Mouse (Mus musculus) embryonic facial prominence, embryonic 10.5 days (tissue): ENCODE results near the gene Orai2. TPM values are rescaled to one million over a fixed set of nuclear protein-coding genes. Genes with fewer than 3 reads are reported as not detected.
"Not testable (repeated sequence)": the region's sequence is repeated elsewhere in the genome, so short reads cannot be mapped to it uniquely, and the experiment has no call there.

ENCODE experiments used
- DNase-seq: peaks from one replicate; pipeline ENCODE4 v3.0.0-alpha.2; 2017; ENCODE audit warnings: low spot score
- H3K27ac ChIP-seq: fragments of 300-500 bp; sonication (generic); replicated peaks from 2 replicates; pipeline ENCODE4 v1.5.1; 2016; ENCODE audit warnings: mild to moderate bottlenecking
- H3K27me3 ChIP-seq: fragments of 300-500 bp; sonication (generic); replicated peaks from 2 replicates; pipeline ENCODE4 v1.6.1; 2016; ENCODE audit warnings: low read depth, mild to moderate bottlenecking; ENCODE audit not compliant: poor library complexity, severe bottlenecking
- H3K36me3 ChIP-seq: fragments of 300-500 bp; sonication (generic); replicated peaks from 2 replicates; pipeline ENCODE4 v1.6.1; 2016; ENCODE audit warnings: mild to moderate bottlenecking, moderate library complexity
- H3K4me1 ChIP-seq: fragments of 300-500 bp; sonication (generic); 2 replicates; pipeline ENCODE4 v1.6.1; 2016
- H3K4me3 ChIP-seq: fragments of 300-500 bp; sonication (generic); 2 replicates; pipeline ENCODE4 v1.5.1; 2016; ENCODE audit warnings: mild to moderate bottlenecking, moderate library complexity
- H3K9me3 ChIP-seq: fragments of 300-500 bp; sonication (generic); 2 replicates; pipeline ENCODE4 v1.6.1; 2016; ENCODE audit warnings: mild to moderate bottlenecking
- WGBS: fragments of 180-500 bp; shearing (Covaris S2); methylation state at CpG from one replicate; pipeline ENCODE4 v1.1.7; 2016; 5-methylcytosine and 5-hydroxymethylcytosine counted together
- polyA plus RNA-seq: library from polyadenylated mRNA; unstranded; fragments of >200 nt; fragmentation: Nextera tagmentation; extraction: Ambion mirVana; gene quantifications from 2 replicates; pipeline ENCODE4 v1.2.1, GENCODE M21; 2016

Gene Orai2
- polyA plus RNA-seq, 1 experiment from 2014 or later = 8.2 TPM

DNA sequence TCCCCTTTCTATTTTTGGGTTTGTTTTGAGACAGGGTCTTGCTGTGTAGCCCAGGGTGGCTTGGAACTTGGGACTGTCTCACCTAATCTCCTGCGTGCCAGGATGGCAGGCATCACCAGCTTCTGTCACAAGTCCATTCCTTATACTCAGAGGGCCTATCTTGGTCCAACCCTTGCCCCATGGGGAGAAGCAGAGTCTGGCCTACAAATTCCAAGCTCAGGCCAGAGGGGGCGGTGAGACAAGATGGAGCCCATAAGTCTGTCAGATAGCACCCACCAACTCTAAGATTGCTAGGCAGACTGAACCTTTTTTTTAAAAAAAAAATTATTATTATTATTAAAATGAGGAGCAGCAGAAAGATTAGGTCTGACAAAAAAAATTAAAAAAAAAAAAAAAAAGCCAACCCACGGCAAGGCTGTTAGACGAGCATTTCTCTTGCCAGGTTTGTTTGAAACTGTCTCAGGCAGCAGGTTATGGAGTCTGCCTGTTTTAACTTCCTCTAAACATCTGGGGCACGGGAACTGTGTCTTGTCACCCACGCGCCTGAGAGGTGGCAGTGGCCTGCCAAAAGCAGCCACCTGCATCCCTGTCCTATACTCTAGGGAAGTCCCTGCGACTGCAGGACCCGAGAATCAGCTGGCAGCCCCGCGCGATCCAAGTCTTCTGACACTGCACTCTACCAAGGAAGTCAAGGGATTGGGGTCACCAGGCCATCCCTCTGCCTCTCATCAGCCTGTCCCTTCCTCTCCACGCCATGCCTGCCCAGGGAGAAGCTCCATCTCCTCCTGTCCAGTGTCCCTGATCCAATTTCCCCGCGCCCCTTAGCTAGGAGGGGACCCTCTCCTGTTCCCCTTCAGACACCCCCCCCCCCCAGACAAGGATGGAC, 644 bp downstream of the Orai2 start:
- Histone ChIP-seq H3K4me1 (peaks cover 21% of the 10 kb centered on the region), H3K36me3 (peaks cover 14% of the 10 kb centered on the region; the same call in 1 of the 2 replicates), H3K9me3 (peaks cover 6% of the 10 kb centered on the region; the same call in 1 of the 2 replicates), H3K4me3 (peak overlapping the region; percentile 64), H3K27ac (peak overlapping the region; percentile 75), H3K27me3 (peaks cover 7% of the 10 kb centered on the region; the same call in 1 of the 2 replicates)
- 13% methylated on average over 15 of the region's 15 CpGs for WGBS
- DNase-seq = no peak

DNA sequence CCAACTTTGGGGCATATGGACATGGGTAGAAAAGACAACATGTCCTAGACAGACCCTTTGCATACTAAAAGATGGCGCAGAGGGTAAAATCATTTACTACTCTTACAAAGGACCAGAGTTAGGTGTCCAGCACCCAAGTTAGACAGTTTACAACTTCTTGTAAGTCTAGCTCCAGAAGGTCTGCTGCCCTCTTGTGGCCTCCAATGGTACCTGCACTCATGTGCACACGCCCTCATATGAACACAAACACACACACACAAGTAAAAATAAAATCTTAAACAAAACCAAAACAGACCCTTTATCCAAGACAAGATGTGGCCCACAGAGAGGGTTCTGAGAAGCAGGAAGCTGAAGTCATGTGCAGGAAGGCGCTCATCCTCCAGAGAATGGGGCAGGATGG, 2.4 kb downstream of the Orai2 start:
- DNase-seq = no peak
- peaks cover 21% of the 10 kb centered on the region for H3K4me1 ChIP-seq
- peaks cover 14% of the 10 kb centered on the region; the same call in 1 of the 2 replicates for H3K36me3 ChIP-seq
- H3K9me3 ChIP-seq = peaks cover 6% of the 10 kb centered on the region; the same call in 1 of the 2 replicates
- peaks cover 7% of the 10 kb centered on the region; the same call in 1 of the 2 replicates for H3K27me3 ChIP-seq
- WGBS = 93% methylated on average over 3 of the region's 3 CpGs
- H3K27ac ChIP-seq = no peak overlapping the region
- no peak overlapping the region for H3K4me3 ChIP-seq

GRCm38 (mm10) chr5:136167296-136167695, 3.2 kb downstream of the Orai2 start:
- H3K4me1 ChIP-seq = peaks cover 21% of the 10 kb centered on the region
- WGBS = 91% methylated on average over 4 of the region's 4 CpGs
- DNase-seq = no peak
- H3K9me3 ChIP-seq = peaks cover 6% of the 10 kb centered on the region; the same call in 1 of the 2 replicates
- peaks cover 7% of the 10 kb centered on the region; the same call in 1 of the 2 replicates for H3K27me3 ChIP-seq
- H3K27ac ChIP-seq = no peak overlapping the region
- H3K36me3 ChIP-seq = peaks cover 14% of the 10 kb centered on the region; the same call in 1 of the 2 replicates
- H3K4me3 ChIP-seq = no peak overlapping the region

- no peak overlapping the region for H3K4me3 ChIP-seq
- H3K4me1 ChIP-seq = peaks cover 8% of the 10 kb centered on the region
- no peak overlapping the region for H3K27ac ChIP-seq
- H3K36me3 ChIP-seq = peaks cover 20% of the 10 kb centered on the region; the same call in 1 of the 2 replicates
- peaks cover 6% of the 10 kb centered on the region; the same call in 1 of the 2 replicates for H3K9me3 ChIP-seq
- 77% methylated on average over 8 of the region's 8 CpGs for WGBS
- DNase-seq = no peak
- no peaks in the 10 kb centered on the region for H3K27me3 ChIP-seq
Measured at GRCm38 (mm10) chr5:136165246-136165645, 5.3 kb downstream of the Orai2 start.

- Histone ChIP-seq H3K27ac (no peak overlapping the region), H3K4me1 (no peaks in the 10 kb centered on the region), H3K9me3 (peaks cover 6% of the 10 kb centered on the region; the same call in 1 of the 2 replicates), H3K27me3 (no peaks in the 10 kb centered on the region), H3K4me3 (no peak overlapping the region), H3K36me3 (peaks cover 21% of the 10 kb centered on the region; the same call in 1 of the 2 replicates)
- 85% methylated on average over 11 of the region's 11 CpGs for WGBS
- DNase-seq = no peak
Measured at GRCm38 (mm10) chr5:136163807-136164474, 6.6 kb downstream of the Orai2 start.

- 93% methylated on average over 11 of the region's 12 CpGs for WGBS
- not testable (repeated sequence) for H3K9me3 ChIP-seq, H3K36me3 ChIP-seq, DNase-seq, H3K4me3 ChIP-seq, H3K27ac ChIP-seq, H3K4me1 ChIP-seq, H3K27me3 ChIP-seq
Measured at GRCm38 (mm10) chr5:136160084-136160483, 10.4 kb downstream of the Orai2 start.

- DNase-seq = no peak
- Histone ChIP-seq H3K4me1 (no peaks in the 10 kb centered on the region), H3K36me3 (0 out of 2 replicates have a peak, but pooled peaks cover 3% of the 10 kb centered on the region), H3K9me3 (no peaks in the 10 kb centered on the region), H3K27ac (no peak overlapping the region), H3K4me3 (no peak overlapping the region), H3K27me3 (no peaks in the 10 kb centered on the region)
- WGBS = 87% methylated on average over 5 of the region's 5 CpGs
Measured at GRCm38 (mm10) chr5:136155399-136155798, 15.1 kb downstream of the Orai2 start.

DNA sequence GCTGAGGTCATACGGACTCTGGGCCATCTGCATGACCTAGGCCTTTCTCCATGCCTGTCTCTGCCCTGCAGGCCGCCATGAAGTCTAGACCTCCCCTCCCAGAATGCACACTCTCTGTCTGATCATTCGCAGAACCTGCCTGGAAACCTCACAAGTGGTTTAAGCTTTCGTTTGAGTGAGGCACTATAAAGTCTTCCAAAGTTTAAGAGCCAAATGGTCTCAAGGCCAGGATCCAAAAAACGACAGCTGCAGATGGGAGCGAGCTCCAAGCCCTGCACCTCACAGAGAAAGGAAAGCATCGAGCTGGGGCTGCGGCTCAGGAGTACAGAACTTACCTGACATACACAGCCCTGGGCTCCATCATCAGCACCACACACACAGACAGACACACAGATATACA, 18.1 kb downstream of the Orai2 start:
- Histone ChIP-seq H3K27me3 (no peaks in the 10 kb centered on the region), H3K9me3 (no peaks in the 10 kb centered on the region), H3K27ac (no peak overlapping the region), H3K36me3 (no peaks in the 10 kb centered on the region), H3K4me3 (no peak overlapping the region), H3K4me1 (no peaks in the 10 kb centered on the region)
- DNase-seq = no peak
- WGBS = 83% methylated on average over 8 of the region's 8 CpGs

DNA sequence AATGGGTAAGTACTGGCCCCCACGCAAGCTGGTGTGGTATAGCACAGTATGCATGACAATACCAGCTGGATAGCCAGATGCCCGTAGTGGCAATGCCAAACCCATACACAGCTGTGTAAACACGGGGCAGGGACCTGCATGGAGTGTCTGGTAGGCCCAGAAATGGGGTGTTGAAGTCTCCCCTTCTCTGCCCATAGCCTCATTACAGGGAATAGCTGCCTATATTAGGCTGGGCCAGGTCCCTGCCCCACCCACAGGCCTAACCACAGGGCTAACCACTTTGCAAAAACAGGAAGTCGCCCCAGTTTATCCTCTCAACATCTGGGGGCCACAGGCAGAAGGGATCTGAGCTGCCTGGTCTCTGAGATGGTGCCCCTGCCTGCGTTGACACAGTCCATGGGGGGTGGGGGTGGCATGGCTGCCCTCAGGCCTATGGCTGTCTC, 21.4 kb downstream of the Orai2 start:
- DNase-seq, H3K27ac ChIP-seq, H3K36me3 ChIP-seq, H3K4me1 ChIP-seq, H3K9me3 ChIP-seq, H3K27me3 ChIP-seq, H3K4me3 ChIP-seq: not testable (repeated sequence)
- 73% methylated on average over 5 of the region's 5 CpGs for WGBS

GRCm38 (mm10) chr5:136147704-136148103, 22.8 kb downstream of the Orai2 start:
- no peaks in the 10 kb centered on the region for H3K27me3 ChIP-seq
- H3K4me1 ChIP-seq = no peaks in the 10 kb centered on the region
- H3K4me3 ChIP-seq = no peak overlapping the region
- H3K27ac ChIP-seq = no peak overlapping the region
- H3K9me3 ChIP-seq = peaks cover 4% of the 10 kb centered on the region; the same call in 1 of the 2 replicates
- no peak for DNase-seq
- 73% methylated on average over 8 of the region's 8 CpGs for WGBS
- H3K36me3 ChIP-seq = peaks cover 1% of the 10 kb centered on the region; the same call in 1 of the 2 replicates

GRCm38 (mm10) chr5:136146936-136147335, 23.6 kb downstream of the Orai2 start:
- no peaks in the 10 kb centered on the region for H3K27me3 ChIP-seq
- peaks cover 7% of the 10 kb centered on the region; the same call in 1 of the 2 replicates for H3K9me3 ChIP-seq
- no peak overlapping the region for H3K27ac ChIP-seq
- peaks cover 9% of the 10 kb centered on the region for H3K36me3 ChIP-seq
- WGBS = 97% methylated on average over 1 of the region's 1 CpGs
- no peak overlapping the region for H3K4me3 ChIP-seq
- DNase-seq = no peak
- H3K4me1 ChIP-seq = no peaks in the 10 kb centered on the region

DNA sequence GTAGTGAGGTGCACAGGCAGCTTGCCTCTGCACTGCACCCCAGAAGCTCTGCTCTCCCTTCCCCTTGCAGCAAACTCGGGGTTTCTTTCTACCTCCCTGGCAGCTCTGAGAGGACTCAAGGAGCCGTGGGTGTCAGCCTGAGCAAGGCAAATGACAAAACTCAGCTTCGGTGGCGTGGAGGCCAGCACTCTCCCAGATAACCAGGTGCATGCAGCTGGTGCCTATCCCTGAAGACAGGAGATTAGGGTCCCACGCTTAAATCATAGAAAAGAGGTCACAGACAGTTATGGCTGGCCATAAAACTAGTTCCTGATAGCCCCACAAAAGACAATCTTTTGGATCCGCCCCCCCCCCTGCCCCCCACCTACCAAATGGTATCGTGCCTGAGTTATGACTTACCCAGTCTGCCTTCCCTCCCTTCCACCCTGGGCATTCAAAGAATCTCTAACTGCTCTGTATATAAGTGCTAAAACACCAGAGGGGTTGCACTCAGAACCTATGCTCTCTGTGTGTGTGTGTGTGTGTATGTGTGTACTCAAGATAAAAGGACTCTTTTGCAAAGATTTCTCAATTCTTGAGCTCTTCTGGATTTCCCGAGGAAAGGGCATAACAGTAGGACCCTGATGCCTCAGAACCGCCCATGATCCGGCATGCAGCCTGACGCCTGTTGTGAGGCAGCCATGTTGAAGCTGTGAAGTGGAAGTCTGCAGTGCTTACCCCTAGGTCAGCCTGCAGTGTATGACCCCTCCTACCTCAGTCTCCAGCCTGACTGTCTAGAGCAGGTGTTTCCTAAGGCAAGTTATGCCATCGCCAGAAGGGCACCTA, 25.7 kb downstream of the Orai2 start:
- no peak for DNase-seq
- 79% methylated on average over 12 of the region's 12 CpGs for WGBS
- Histone ChIP-seq H3K4me1 (no peaks in the 10 kb centered on the region), H3K4me3 (no peak overlapping the region), H3K36me3 (peaks cover 30% of the 10 kb centered on the region), H3K27ac (no peak overlapping the region), H3K27me3 (no peaks in the 10 kb centered on the region), H3K9me3 (peaks cover 7% of the 10 kb centered on the region; the same call in 1 of the 2 replicates)
